Mouse (Mus musculus): ENCODE results near the gene Pax4. TPM values are rescaled to one million over a fixed set of nuclear protein-coding genes. Genes with fewer than 3 reads are reported as not detected.

Pax4 gene
- total and polyA plus RNA-seq, 3 experiments, result not detected

- WGBS, result 75% methylated on average over 5 of the region's 5 CpGs
- intact Hi-C loops (cut with DNase I), result no loop called here
- H3K79me2 ChIP-seq (replicated peaks; ENCODE audit: control insufficient read depth, insufficient read depth, low read length), result no peaks in the 10 kb centered on the region
Measured at GRCm38 (mm10) chr6:28474839-28475238, 25.7 kb upstream of the Pax4 start, which contains the start of gene Snd1. TSS of gene Snd1 (plus strand) at chr6:28475139.

GRCm38 (mm10) chr6:28474211-28474610 lies 25.1 kb upstream of the Pax4 start:
- DNase-seq, result no peak
- H3K9ac ChIP-seq (ENCODE audit: low read depth, low read length), result no peak overlapping the region
- intact Hi-C loops (cut with DNase I), result no loop called here
- H3K4me1 ChIP-seq (ENCODE audit: control insufficient read depth, insufficient read depth, low read length), result no peaks in the 10 kb centered on the region; the same call in 1 of the 2 replicates
- H3K27me3 ChIP-seq (ENCODE audit: control insufficient read depth, insufficient read depth, low read length), result no peaks in the 10 kb centered on the region
- no peak for TF ChIP-seq CTCF (IDR thresholded peaks at IDR 0.05)
- TF ChIP-seq EP300 (IDR thresholded peaks at IDR 0.05; ENCODE audit: insufficient read depth, low read depth, low read length), result no peak
- TF ChIP-seq POLR2A (IDR thresholded peaks at IDR 0.05; ENCODE audit: insufficient read depth, low read depth, low read length), result no peak
- no peak overlapping the region for H3K4me3 ChIP-seq
- H3K79me2 ChIP-seq (replicated peaks; ENCODE audit: control insufficient read depth, insufficient read depth, low read length), result no peaks in the 10 kb centered on the region
- WGBS, result 88% methylated on average over 4 of the region's 4 CpGs
- H3K36me3 ChIP-seq (ENCODE audit: control insufficient read depth, insufficient read depth, low read length), result no peaks in the 10 kb centered on the region
- no peak overlapping the region for H3K27ac ChIP-seq

More at GRCm38 (mm10) chr6:28474839-28475238, 25.7 kb upstream of the Pax4 start, which contains the start of gene Snd1:
- Histone ChIP-seq H3K4me3 (no peak within 1 kb of the TSS), H3K27ac (no peak within 1 kb of the TSS), H3K9ac (ENCODE audit: low read depth, low read length) (no peak within 1 kb of the TSS), H3K4me1 (ENCODE audit: control insufficient read depth, insufficient read depth, low read length) (no peaks in the 10 kb centered on the region; the same call in 1 of the 2 replicates), H3K27me3 (ENCODE audit: control insufficient read depth, insufficient read depth, low read length) (no peaks in the 10 kb centered on the region), H3K36me3 (ENCODE audit: control insufficient read depth, insufficient read depth, low read length) (no peaks in the 10 kb centered on the region)
- DNase-seq, result no peak
- TF ChIP-seq EP300 (IDR thresholded peaks at IDR 0.05; ENCODE audit: insufficient read depth, low read depth, low read length), result no peak
- TF ChIP-seq CTCF (IDR thresholded peaks at IDR 0.05), result no peak
- no peak for TF ChIP-seq POLR2A (IDR thresholded peaks at IDR 0.05; ENCODE audit: insufficient read depth, low read depth, low read length)

- Histone ChIP-seq H3K4me1 (ENCODE audit: control insufficient read depth, insufficient read depth, low read length) (no peaks in the 10 kb centered on the region; the same call in 1 of the 2 replicates), H3K4me3 (no peak overlapping the region), H3K27me3 (ENCODE audit: control insufficient read depth, insufficient read depth, low read length) (no peaks in the 10 kb centered on the region), H3K79me2 (replicated peaks; ENCODE audit: control insufficient read depth, insufficient read depth, low read length) (no peaks in the 10 kb centered on the region), H3K36me3 (ENCODE audit: control insufficient read depth, insufficient read depth, low read length) (no peaks in the 10 kb centered on the region), H3K9ac (ENCODE audit: low read depth, low read length) (no peak overlapping the region), H3K27ac (no peak overlapping the region)
- no peak for TF ChIP-seq EP300 (IDR thresholded peaks at IDR 0.05; ENCODE audit: insufficient read depth, low read depth, low read length)
- TF ChIP-seq POLR2A (IDR thresholded peaks at IDR 0.05; ENCODE audit: insufficient read depth, low read depth, low read length), result no peak
- no peak for TF ChIP-seq CTCF (IDR thresholded peaks at IDR 0.05)
- intact Hi-C loops (cut with DNase I), result no loop called here
- 85% methylated on average over 9 of the region's 9 CpGs for WGBS
- no peak for DNase-seq
Measured at GRCm38 (mm10) chr6:28471284-28472035, 22.3 kb upstream of the Pax4 start.

- Histone ChIP-seq H3K27ac (no peak overlapping the region), H3K4me3 (no peak overlapping the region), H3K4me1 (ENCODE audit: control insufficient read depth, insufficient read depth, low read length) (no peaks in the 10 kb centered on the region; the same call in 1 of the 2 replicates), H3K27me3 (ENCODE audit: control insufficient read depth, insufficient read depth, low read length) (no peaks in the 10 kb centered on the region), H3K79me2 (replicated peaks; ENCODE audit: control insufficient read depth, insufficient read depth, low read length) (no peaks in the 10 kb centered on the region), H3K9ac (ENCODE audit: low read depth, low read length) (no peak overlapping the region), H3K36me3 (ENCODE audit: control insufficient read depth, insufficient read depth, low read length) (no peaks in the 10 kb centered on the region)
- WGBS, result 71% methylated on average over 5 of the region's 5 CpGs
- DNase-seq, result no peak
- TF ChIP-seq CTCF (IDR thresholded peaks at IDR 0.05) (no peak), POLR2A (IDR thresholded peaks at IDR 0.05; ENCODE audit: insufficient read depth, low read depth, low read length) (no peak), EP300 (IDR thresholded peaks at IDR 0.05; ENCODE audit: insufficient read depth, low read depth, low read length) (no peak)
- intact Hi-C loops (cut with DNase I), result no loop called here
Measured at GRCm38 (mm10) chr6:28470621-28471020, 21.5 kb upstream of the Pax4 start.

GRCm38 (mm10) chr6:28470017-28470602 lies 21.0 kb upstream of the Pax4 start:
- WGBS, result 36% methylated on average over 4 of the region's 4 CpGs
- Histone ChIP-seq H3K79me2 (replicated peaks; ENCODE audit: control insufficient read depth, insufficient read depth, low read length) (no peaks in the 10 kb centered on the region), H3K27ac (no peak overlapping the region), H3K36me3 (ENCODE audit: control insufficient read depth, insufficient read depth, low read length) (no peaks in the 10 kb centered on the region), H3K27me3 (ENCODE audit: control insufficient read depth, insufficient read depth, low read length) (no peaks in the 10 kb centered on the region), H3K4me1 (ENCODE audit: control insufficient read depth, insufficient read depth, low read length) (no peaks in the 10 kb centered on the region; the same call in 1 of the 2 replicates), H3K9ac (ENCODE audit: low read depth, low read length) (no peak overlapping the region), H3K4me3 (no peak overlapping the region)
- TF ChIP-seq POLR2A (IDR thresholded peaks at IDR 0.05; ENCODE audit: insufficient read depth, low read depth, low read length), result no peak
- TF ChIP-seq CTCF (IDR thresholded peaks at IDR 0.05), result no peak
- TF ChIP-seq EP300 (IDR thresholded peaks at IDR 0.05; ENCODE audit: insufficient read depth, low read depth, low read length), result no peak
- no peak for DNase-seq
- intact Hi-C loops (cut with DNase I), result no loop called here

- H3K27ac ChIP-seq, result no peak overlapping the region
- 53% methylated on average over 6 of the region's 6 CpGs for WGBS
- no peak for DNase-seq
- no peaks in the 10 kb centered on the region for H3K27me3 ChIP-seq (ENCODE audit: control insufficient read depth, insufficient read depth, low read length)
- H3K36me3 ChIP-seq (ENCODE audit: control insufficient read depth, insufficient read depth, low read length), result no peaks in the 10 kb centered on the region
- no peak overlapping the region for H3K9ac ChIP-seq (ENCODE audit: low read depth, low read length)
- no peaks in the 10 kb centered on the region for H3K4me1 ChIP-seq (ENCODE audit: control insufficient read depth, insufficient read depth, low read length)
- no peak for TF ChIP-seq EP300 (IDR thresholded peaks at IDR 0.05; ENCODE audit: insufficient read depth, low read depth, low read length)
- no peak for TF ChIP-seq CTCF (IDR thresholded peaks at IDR 0.05)
- no peak for TF ChIP-seq POLR2A (IDR thresholded peaks at IDR 0.05; ENCODE audit: insufficient read depth, low read depth, low read length)
- no peaks in the 10 kb centered on the region for H3K79me2 ChIP-seq (replicated peaks; ENCODE audit: control insufficient read depth, insufficient read depth, low read length)
- intact Hi-C loops (cut with DNase I), result loop anchor here (5.0 kb wide), 1 partner anchor 42 kb away; the partner anchor contains the start of gene Arf5
- H3K4me3 ChIP-seq, result no peak overlapping the region
Measured at GRCm38 (mm10) chr6:28464630-28465029, 15.5 kb upstream of the Pax4 start.
